Mouse (Mus musculus) liver (tissue): ENCODE data around the gene Tnnt3.

ENCODE experiments used
- DNase-seq: peaks from one replicate; pipeline ENCODE4 v3.0.0-alpha.2; 2020; ENCODE audit warnings: mixed read lengths

Tnnt3 gene

DNA sequence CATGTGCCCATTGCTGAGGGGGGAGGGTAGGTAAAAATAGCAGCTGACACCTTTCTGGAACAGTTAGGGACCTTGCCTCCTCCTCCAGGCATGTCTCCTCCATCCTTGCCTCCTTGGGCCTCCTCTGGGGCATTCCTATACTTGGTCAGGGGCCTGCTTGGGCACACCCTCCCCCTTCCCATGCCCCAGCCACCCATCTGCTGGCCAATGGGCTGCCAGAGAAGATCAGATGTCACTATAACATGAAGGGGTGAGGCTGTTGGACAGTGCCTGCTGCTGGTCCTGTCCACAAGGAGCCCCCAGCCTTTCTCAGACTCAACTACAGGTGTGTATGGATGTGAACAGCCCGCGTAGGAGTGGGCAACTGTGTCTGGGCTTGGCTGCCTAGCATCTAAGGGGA, at the start of gene Tnnt3:
Tnnt3 (plus strand) TSS at position 262 of the 400 bp plus-strand sequence.
- no peak for DNase-seq

DNA sequence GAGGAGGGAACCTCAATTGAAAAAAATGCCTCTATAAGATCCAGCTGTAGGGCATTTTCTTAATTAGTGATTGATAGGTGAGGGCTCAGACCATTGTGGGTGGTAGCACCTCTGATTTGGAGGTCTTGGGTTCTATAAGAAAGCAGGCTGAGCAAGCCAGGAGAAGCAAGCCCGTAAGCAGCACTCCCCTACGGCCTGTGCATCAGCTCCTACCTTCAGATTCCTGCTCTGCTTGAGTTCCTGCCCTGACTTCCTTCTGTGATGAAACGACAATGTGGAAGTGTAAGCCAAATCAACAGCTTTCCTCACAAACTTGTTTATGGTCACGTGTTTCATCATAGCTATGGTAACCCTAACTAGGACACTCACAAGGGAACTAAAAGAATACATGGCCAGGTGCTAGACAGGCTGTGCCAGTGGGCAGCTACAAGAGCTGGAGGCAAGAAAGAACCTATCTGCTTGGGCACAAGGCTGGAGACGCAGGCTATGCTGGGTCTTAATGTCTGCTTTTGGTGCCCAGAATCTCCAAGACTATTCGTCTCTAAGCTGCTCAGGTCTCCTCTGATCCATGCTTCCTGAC, 49.5 kb upstream of the Tnnt3 start:
- DNase-seq = no peak

DNA sequence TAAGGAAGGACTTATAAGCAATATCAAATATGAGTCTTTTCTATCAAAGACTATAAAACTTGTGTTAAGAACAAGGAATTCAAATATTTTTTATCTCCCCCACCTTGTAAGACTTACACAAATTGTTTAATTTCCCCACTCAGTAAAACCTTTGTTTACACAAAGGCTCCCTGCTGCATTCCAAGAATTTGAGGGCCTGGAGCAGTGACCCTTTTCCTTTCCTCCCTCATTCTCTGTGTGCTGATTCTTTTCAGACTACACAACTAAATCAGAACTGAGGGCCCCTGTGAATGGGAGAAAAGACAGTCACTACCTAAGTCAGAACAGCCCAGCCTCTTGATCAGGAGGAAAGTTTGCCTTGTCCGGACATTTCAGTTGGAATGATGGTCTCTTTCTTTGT, 43.9 kb upstream of the Tnnt3 start:
- DNase-seq = no peak

DNA sequence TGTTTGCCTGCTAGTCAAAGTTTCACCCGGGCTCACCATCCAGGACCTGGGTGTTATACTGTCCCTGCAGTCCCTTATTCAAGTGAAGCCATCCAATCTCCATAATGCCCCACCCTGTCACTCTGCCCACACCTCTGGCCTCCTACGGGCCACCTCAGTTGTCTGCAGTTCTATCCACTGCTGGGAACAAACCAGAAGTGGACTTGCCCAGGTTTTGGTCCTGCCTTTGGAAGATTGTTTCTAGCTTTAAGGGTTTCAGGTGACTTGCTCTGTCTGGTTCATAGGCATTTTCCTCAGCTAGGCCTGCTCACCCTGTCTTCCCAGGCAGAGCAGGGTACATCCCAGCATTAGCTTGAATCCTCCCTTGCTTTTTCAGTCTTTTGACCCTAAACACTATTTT, 43.4 kb upstream of the Tnnt3 start:
- no peak for DNase-seq

DNA sequence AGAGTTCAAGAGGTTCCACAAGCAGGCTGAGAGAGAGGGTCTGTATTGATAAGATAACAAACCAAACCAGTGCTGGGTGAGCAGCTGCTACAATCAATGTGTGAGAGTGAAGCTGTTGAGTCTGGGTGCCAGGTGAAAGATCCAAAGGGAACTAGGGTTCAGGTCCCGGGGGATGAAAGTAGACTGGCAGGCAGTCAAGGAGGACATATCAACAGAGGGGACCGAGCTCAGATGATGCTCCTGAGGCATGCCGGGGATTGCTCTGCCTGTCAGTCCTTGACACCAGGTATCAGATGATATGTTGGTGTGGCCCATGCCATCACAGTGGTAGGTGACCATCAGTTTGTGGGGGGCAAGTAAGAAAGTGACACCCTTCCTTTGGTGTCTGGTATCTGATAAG, 41.8 kb upstream of the Tnnt3 start:
- DNase-seq = no peak

DNA sequence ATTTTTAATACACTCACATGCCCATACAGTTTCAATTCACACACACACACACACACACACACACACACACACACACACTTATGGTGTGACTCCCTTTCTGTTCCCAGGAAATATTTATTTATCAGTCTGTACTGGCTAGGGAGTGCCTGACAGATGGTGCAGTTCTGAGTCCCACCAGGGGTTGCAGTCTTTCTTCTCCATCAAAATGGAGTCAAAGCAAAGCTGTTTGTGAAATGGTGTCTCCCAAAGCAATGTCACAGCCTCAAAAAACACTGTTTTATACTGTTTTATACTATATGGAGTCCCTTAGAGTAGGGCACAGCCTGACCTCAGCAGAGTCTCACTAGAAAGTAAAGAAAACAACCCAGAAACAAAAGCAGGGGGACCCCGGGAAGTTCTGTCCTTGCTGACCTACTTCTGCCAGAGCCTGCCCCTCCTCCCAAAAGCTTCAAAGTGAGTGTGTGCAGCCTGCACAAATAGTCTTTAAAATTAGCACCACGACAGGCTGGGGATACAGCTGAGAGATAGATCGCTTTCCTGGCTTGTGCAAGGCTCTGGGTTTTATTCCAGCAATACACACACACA, 41.3 kb upstream of the Tnnt3 start:
- no peak for DNase-seq

DNA sequence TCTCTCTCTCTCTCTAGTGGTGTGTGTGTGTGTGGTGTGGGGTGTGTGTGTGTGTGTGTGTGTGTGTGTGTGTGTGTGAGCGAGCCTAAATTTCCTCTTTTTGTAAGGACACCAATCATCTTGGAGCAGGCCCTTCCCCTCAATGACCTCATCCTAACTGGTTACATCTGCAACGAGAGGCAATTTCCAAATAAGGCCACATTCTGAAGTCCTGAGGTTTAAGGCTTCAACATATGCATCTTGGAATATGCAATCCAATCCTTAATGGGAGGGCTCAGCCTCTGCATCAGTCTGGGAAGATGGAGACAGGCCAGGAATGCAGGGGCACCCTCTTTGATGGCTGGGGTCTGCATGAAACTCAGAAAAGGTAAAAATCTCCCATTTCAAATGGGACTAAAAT, 40.6 kb upstream of the Tnnt3 start:
- DNase-seq = peak; percentile 26

DNA sequence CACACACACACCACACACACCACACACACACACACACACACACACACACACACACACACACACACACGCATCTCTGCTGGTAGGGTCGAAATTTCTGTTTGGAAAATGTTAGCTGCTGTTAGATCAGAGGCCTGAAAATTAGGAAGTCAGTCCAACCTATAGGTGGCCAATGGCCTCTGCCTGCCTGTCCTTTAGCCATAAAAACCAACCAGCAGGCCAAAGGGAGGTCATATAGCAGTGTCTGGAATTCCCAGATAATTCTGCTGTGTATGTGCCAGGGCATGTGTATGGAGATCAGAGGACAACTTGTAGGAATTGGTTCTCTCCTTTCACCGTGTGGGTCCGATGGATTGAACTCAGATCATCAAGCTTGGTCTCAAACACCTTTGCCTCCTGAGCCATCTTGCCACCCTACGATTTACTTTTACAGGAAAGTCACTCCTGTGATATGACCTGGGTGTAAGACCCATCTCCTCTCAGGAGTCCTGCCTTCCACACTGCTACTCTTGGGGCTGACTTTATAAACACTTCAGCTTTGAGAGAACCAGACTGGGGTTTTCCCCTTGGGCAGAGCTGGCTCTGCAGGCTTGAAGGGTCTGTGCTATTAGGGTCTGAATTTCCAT, 39.8 kb upstream of the Tnnt3 start:
- DNase-seq = peak; percentile 0

DNA sequence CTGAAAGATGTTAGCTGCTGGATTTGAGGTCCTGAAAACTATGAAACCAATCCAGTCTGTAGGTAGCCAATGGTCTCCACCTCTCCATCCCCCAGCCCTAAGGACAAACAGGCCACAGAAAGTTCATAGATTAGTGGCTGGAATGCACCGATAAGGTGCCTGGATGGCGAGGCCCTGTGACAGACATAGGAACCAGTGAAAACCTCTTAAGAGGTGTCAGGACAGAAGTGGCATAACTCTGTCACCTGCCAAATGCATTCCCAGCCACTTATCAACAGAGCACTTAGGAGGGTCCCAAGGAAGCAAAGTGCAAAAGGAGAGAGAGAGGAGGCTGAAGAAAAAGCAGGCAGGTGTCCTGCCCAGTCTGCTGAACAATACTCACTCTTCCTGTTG, 39.3 kb upstream of the Tnnt3 start:
- DNase-seq = no peak

DNA sequence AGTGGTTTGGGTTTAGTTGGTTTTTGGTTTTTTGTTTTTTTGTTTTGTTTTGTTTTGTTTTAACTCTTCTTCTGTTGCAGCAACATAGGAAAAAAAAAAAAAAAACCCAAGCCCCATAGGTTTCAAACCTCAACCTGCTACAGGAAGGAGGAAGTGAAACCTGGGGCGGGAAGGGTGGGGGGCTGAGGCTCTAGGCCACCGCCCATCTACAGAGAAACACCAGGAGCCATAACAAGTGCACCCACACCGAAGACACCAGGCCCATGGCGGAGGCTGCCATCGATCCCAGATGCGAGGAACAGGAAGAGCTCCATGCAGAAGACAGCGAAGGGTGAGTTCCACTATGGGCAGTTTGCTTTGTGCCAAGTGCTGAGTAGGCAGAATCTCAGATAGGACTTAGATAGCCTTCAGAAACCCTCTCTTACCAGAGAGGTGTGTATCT, 38.0 kb upstream of the Tnnt3 start, which contains the start of gene Lsp1:
Lsp1 (plus strand) TSS at position 174 of the 442 bp plus-strand sequence.
- DNase-seq = no peak

DNA sequence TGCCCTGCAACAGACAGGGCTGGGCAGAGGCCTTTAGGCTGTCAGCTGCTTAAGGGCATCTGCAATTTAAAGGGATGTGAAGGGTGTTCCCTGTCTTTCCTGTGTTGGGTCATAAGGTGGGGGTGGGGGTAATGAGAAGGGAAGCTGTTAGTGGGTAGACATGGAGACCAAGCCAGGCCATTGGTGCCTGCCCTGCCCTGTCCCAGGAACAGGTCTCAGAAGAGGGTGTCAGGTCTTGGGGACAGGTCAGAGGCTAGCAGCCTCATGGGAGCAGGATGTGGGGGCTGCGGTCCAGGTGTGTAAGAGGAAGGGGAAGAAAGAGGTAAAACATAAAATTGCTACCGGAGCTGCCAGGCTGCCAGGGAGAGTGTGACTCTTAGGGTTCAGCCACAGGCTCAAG, 37.2 kb upstream of the Tnnt3 start:
- no peak for DNase-seq

DNA sequence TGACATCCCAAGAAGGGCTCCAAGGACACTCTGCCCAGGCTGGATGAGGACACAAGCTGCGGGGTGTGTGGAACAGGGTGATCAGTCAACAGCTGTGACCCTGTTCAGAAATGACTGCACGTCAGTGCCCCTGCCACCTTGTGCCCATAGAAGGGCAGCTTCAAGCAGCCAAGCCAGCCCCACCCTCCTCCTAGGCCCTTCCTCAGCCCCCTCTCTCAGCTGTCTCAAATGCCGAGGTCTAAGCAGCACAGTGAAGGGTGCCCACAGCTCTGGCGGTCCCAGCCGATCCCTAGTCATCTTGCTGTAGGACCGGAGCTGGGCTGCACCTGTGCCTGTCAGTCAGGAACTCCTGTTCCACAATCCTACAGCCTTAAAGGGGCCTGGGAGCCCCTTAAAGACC, 36.4 kb upstream of the Tnnt3 start:
- DNase-seq = no peak

DNA sequence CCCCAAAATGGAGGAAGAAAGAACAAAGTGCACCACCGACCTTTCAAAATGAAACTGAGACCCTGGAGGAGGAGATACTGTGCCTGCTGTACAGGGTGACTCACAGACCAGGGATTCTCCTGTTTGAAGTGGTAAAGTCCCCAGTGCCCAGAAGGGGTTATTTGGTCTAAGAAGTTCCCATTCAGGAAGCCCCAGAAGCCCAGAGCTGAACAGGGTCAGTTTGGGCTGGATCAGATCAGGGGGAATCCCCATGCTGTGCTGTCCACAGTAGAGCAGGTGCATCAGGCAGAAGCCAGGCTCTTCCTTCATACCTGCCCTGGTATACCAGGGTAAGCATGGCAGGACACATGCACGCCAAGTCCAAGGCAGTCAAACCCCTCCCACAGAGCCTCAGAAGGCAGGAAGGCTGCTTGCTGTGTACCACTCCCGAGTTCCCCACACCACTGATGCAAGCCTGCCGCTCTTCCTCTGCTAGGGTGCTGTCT, 36.0 kb upstream of the Tnnt3 start:
- no peak for DNase-seq

DNA sequence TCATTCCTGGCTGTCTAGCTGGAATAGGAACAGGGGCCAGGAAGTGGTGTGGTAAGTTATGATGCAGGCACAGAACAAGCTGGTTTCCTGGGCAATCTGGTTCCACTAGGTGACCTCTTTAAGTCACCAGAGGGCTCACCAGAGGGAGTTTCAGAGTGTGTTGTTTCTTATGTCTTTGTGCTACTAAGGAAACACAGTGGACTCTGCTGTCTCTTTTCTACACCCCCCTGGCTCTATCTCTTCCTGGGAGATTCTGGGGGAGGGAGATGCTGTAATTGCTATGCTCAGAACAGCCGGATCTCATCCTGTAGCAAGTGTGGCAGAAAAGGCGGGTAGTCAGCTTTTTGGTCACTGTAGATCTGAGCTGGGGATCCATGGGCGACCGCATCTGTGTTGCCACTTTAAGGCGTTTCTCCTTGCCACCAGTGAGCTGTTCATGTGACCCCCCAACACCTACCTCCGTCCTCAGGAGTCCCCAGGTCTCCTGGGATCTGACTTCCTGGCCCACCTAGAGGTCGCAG, 28.4 kb upstream of the Tnnt3 start:
- DNase-seq = no peak

DNA sequence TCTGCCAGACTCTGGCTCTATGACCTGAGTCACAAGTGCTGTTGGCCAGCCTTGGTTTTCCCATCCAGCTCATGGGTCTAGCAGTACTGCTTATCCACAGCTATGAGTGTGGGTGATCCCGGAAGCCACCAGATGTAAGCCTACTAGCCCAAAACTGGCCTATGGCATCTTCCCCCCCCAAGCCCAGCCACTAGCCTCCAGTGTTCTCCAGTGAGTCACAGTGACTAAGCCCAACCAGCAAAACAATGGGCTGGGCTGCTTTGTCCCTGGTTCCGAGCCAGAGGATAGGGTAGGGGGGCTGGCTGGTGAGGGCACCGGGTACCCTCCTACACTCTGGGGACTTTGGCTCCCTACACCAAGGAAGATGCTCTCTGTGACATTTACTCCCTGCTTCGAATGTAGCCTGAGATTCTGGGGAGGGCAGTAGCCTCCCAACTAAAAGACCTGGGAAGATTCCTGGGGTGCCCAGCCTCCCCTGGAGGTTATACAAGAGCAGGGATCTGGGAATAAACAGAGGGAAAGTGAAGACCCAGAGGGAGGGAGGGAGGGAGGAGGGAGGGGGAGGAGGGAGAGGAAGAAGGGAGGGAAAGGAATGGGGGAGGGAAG, 27.7 kb upstream of the Tnnt3 start:
- peak; percentile 37 for DNase-seq

DNA sequence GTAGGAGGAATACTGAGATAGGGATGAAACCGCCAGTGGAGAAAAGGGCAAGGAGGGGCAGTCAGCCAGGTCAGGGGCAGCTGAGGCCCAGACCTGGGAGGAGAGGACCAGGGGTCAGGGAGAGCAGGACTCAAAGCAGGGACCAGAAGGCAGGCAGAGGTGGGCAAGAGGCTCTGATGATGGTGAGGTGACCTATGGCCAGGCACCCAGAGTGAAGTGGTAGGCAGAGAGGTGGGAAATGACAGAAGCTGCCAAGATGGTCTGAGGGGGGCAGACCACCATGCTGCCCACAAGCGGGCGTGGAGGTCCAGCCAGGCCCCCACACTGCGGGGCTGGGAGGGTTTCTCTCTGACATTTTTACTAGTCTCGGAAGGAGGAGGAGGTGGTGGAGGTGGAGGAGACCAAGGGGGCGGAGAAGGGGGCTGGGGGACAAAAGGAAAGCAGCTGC, 27.2 kb upstream of the Tnnt3 start:
- DNase-seq = no peak

DNA sequence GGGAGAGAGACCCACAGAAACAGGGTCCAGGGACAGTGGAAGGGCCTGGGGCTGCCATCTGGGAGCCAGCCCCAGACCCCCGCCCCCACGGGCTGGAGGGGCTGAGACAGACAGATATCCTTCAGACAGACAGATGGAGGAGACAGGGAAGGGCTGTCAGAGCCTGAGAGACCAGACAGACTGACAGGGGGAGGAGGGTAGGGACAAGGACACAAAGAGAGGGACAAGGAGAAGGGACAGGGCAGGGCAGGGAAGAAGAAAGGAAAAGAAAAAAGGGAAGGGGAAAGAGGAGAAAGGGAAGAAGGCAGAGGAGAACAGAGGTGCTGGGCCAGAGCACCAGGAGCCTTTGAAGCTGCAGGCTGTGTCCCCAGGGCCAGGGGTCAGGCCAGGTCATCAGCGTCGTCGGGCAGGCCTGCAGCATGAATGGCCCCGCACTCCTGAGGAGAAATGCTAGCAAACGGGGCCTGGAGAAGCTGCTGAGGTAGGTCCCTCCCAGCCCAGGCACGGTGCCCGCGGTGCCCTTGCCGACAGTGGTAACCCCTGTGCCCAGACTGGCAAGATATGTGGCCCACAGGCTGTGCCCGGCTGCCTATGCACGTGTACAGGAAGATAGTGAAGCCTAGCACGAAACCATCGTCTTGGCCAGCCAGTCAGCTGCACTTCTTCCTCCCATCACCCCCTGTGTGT, 26.6 kb upstream of the Tnnt3 start:
- peak; percentile 3 for DNase-seq

DNA sequence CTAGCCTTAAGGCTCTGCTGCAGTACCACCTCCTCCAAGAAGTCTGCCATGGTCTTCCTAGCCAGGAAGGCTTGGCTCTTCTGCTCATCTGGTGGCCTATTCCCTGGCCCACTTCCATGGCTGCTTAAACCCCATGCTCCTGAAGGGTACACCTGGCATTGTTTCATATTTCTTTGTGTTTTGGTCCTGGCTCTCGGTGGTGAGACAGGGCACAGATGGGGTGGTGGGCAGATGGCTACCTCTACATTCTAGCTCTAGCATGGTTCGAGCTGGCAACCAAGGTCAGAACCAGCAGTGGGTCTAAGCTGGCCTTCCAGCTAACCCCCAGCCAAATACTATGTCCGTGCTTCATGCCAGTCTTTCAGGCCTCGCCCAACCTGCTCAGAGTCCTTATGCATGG, 25.7 kb upstream of the Tnnt3 start:
- no peak for DNase-seq

DNA sequence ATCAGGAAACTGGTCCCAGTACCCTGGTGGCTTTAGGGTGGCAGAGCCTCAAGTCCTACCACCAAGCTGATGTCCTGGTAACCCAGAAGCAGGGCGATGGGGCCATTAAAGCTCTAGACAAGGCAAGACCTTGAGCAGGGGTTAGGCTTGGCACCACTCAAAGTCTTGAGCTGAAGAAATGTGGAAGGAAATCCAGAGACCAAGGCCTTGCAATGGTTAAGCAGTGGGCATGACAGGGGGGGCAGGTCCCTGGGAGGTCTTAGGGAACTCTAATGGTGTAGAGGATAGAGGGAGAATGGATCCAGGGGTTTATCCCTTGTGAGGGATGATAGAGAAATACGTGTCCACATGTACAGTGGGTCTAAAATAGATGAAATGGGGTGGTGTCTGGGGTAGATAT, 25.2 kb upstream of the Tnnt3 start:
- no peak for DNase-seq

DNA sequence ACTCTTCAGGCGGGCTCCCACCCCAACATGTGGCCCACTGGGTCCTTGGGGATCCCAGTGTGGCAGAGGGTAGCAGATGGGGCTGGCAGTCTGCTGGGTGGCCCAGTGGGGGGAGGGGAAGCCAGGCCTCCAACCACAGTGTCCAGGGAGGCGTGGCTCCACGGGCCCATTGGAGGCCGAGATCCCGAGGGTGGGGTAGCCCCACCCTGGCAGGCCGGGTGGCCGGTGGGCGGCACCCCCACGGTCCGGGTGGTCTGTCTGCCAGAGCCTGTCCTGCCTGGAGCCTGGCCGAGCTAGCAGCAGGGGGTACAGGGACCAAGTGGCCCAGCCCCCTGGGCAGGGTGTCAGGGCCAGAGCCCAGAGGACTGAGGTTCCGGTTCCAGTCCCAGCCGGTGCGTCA, 23.8 kb upstream of the Tnnt3 start:
- no peak for DNase-seq

DNA sequence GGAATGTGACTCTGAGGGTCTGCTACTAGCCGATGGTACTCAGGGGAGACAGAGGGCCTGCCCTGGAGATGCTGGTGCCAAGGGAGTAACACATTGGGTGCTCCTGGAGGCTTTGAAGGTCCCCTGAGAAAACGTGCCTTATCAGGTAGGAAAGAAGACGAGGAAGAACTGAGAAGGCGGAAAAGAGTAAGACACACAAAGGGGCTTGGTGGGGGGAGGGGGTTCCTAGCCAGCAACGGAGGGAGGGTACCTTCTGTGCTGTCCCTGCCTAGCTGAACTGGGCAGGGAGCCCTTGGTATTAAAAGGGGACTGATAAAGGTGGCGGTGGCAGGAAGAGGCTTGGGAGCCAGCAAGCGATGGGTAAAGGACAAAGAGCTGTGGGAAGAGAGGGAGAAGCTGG, 23.0 kb upstream of the Tnnt3 start:
- no peak for DNase-seq

DNA sequence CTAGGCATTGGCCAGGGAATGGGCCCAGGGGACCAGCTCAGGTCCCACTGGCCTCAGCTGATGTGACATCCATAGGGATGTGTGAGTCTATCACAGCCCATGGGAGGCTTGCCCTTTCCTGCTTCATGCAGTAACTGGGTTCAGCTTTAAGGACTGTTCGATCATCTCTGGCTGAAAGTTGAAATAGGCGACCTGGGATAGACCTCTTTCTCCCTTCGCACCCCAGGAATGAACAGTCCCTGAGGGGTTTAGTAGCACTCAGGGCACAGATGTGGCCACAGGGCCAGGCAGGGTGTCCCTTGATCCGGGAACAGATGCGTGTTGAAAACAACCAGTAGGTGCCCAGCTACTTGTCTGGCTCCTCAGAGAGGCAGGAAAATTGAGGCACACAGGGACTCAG, 22.4 kb upstream of the Tnnt3 start:
- no peak for DNase-seq

DNA sequence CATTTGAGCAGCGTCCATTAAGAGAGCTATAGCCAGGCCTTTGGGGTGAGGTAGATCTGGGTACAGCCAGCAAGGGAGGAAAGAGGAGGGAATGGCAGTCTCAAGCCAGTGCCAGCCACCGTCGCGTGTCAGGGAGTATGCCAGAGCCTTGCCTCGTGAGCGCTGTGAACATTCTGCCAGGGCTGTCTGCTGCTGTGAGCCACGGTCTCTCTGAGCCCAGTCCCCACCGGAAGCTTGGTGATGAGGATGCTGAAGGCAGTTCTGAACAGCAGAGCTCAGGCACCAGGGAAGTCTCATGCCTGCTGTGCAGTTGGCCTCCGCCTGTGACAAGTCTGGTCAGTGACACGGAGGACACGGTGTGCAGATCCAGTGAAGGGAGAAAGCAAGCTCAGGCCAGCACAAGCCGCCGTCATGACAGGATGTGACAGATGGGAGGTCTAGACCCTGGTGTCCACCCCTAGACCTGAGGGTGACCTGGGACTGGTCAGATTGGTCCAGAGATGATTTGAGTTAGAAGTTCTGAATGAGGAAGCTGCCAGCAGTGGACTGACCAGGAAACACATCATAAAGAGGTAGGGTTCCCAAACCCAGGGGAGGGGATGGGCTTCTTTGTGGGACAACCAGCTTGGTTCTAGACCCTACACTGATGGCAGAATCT, 21.7 kb upstream of the Tnnt3 start:
- no peak for DNase-seq
